27 mouse cellular contexts compared by ENCODE assay signal in genomic region chr2:26601595-26601994, GRCm38 (mm10). TPM values are rescaled to one million over a fixed set of nuclear protein-coding genes. Genes with fewer than 3 reads are reported as not detected.
A peak's percentile ranks its signal among the peaks of the same experiment; 100 is the strongest.
DNase-seq lines count a peak whose midpoint lies in the region; ATAC-seq and TF ChIP-seq lines count a peak whose summit lies in the region.
"Had no signal": no experiment of that assay in that cellular context is flagged by ENCODE, and none has a peak within 500 bp of the region (broad histone marks: within the 10 kb centered on the region; RNA-seq: fewer than 3 reads in every experiment).

No protein-coding gene starts in this region.

- no peaks in the 10 kb centered on the region for H3K9me3 ChIP-seq in liver, embryonic 11.5 days (ENCODE audit: control insufficient read depth, low read length)
- no peaks in the 10 kb centered on the region for H3K9me3 ChIP-seq in liver, embryonic 15.5 days (replicated peaks)
- H3K9me3 ChIP-seq in hindbrain, embryonic 10.5 days: no peaks in the 10 kb centered on the region
- no peaks in the 10 kb centered on the region for H3K9me3 ChIP-seq in neural tube, embryonic 15.5 days (replicated peaks)
- H3K9me3 ChIP-seq: embryonic facial prominence, embryonic 12.5 days; G1E; heart, embryonic 13.5 days; hindbrain, embryonic 12.5 days had no signal

- H3K4me2 ChIP-seq in liver, embryonic 11.5 days: no peak overlapping the region
- peak overlapping the region; percentile 74 for H3K4me2 ChIP-seq in liver, embryonic 15.5 days
- H3K4me2 ChIP-seq in neural tube, embryonic 15.5 days: no peak overlapping the region
- H3K4me2 ChIP-seq: embryonic facial prominence, embryonic 12.5 days; heart, embryonic 13.5 days; hindbrain, embryonic 12.5 days had no signal

- H3K27me3 ChIP-seq in liver, embryonic 11.5 days (replicated peaks; ENCODE audit: control insufficient read depth, insufficient read depth, low read length): no peaks in the 10 kb centered on the region
- peaks cover 29% of the 10 kb centered on the region for H3K27me3 ChIP-seq in liver, embryonic 15.5 days
- peaks cover 51% of the 10 kb centered on the region for H3K27me3 ChIP-seq in hindbrain, embryonic 10.5 days (ENCODE audit: insufficient read depth, poor library complexity, severe bottlenecking)
- peaks cover 39% of the 10 kb centered on the region for H3K27me3 ChIP-seq in neural tube, embryonic 15.5 days (replicated peaks)
- H3K27me3 ChIP-seq: heart, embryonic 13.5 days had no signal

- WGBS in liver, embryonic 11.5 days: 85% methylated on average over 1 of the region's 1 CpGs
- 41% methylated on average over 1 of the region's 1 CpGs for WGBS in bone marrow, adult 2 months
- WGBS in liver, embryonic 15.5 days (ENCODE audit: insufficient replicate concordance): 64% methylated on average over 1 of the region's 1 CpGs
- WGBS in hindbrain, embryonic 10.5 days: 79% methylated on average over 1 of the region's 1 CpGs
- WGBS in neural tube, embryonic 15.5 days: 96% methylated on average over 1 of the region's 1 CpGs

- no peak overlapping the region for H3K4me3 ChIP-seq in liver, embryonic 11.5 days (ENCODE audit: low read depth, low read length)
- peak overlapping the region; percentile 31 for H3K4me3 ChIP-seq in bone marrow, adult 2 months (replicated peaks; ENCODE audit: control insufficient read depth, low read depth, low read length)
- 0 out of 2 replicates have a peak overlapping the region, but pooled peaks have one; percentile 58 for H3K4me3 ChIP-seq in liver, embryonic 15.5 days (replicated peaks)
- H3K4me3 ChIP-seq in hindbrain, embryonic 10.5 days: no peak overlapping the region
- H3K4me3 ChIP-seq in neural tube, embryonic 15.5 days (replicated peaks): no peak overlapping the region
- H3K4me3 ChIP-seq: embryonic facial prominence, embryonic 12.5 days; heart, embryonic 13.5 days; hindbrain, embryonic 12.5 days had no signal

- no peak for TF ChIP-seq POLR2A in bone marrow, adult 2 months (IDR thresholded peaks at IDR 0.05; ENCODE audit: borderline replicate concordance, control insufficient read depth, low read depth, low read length)

- H3K9ac ChIP-seq in liver, embryonic 11.5 days (ENCODE audit: low read depth, low read length): no peak overlapping the region
- H3K9ac ChIP-seq in liver, embryonic 15.5 days: no peak overlapping the region
- H3K9ac ChIP-seq in neural tube, embryonic 15.5 days (replicated peaks): no peak overlapping the region
- H3K9ac ChIP-seq: embryonic facial prominence, embryonic 12.5 days; heart, embryonic 13.5 days; hindbrain, embryonic 12.5 days had no signal

- DNase-seq in liver, embryonic 11.5 days (ENCODE audit: low spot score): no peak
- DNase-seq in liver: no peak
- DNase-seq in B cell, adult 2 months: no peak
- no peak for DNase-seq in hindbrain, embryonic 10.5 days (ENCODE audit: low spot score)
- DNase-seq: adrenal gland, adult 8-10 months; adrenal gland, postnatal 36 days; cerebellum, adult 11-12 months; cerebellum, adult 9-10 months; cerebellum, postnatal 25 days; gastrocnemius, postnatal 36 days; heart, adult 11 months; heart, postnatal 36 days had no signal

- H3K36me3 ChIP-seq in liver, embryonic 11.5 days (ENCODE audit: control insufficient read depth, insufficient read depth, low read length): no peaks in the 10 kb centered on the region
- H3K36me3 ChIP-seq in liver, embryonic 15.5 days (replicated peaks): no peaks in the 10 kb centered on the region
- no peaks in the 10 kb centered on the region for H3K36me3 ChIP-seq in hindbrain, embryonic 10.5 days
- no peaks in the 10 kb centered on the region for H3K36me3 ChIP-seq in neural tube, embryonic 15.5 days
- H3K36me3 ChIP-seq: embryonic facial prominence, embryonic 12.5 days; heart, embryonic 13.5 days; hindbrain, embryonic 12.5 days had no signal

- H3K4me1 ChIP-seq in liver, embryonic 11.5 days (replicated peaks; ENCODE audit: control insufficient read depth, insufficient read depth, low read length): peaks cover 21% of the 10 kb centered on the region
- peaks cover 8% of the 10 kb centered on the region for H3K4me1 ChIP-seq in bone marrow, adult 2 months (ENCODE audit: control insufficient read depth, insufficient read depth, low read length)
- peaks cover 58% of the 10 kb centered on the region for H3K4me1 ChIP-seq in liver, embryonic 15.5 days (replicated peaks)
- peaks cover 22% of the 10 kb centered on the region for H3K4me1 ChIP-seq in hindbrain, embryonic 10.5 days (replicated peaks)
- H3K4me1 ChIP-seq in neural tube, embryonic 15.5 days: peaks cover 17% of the 10 kb centered on the region

- ATAC-seq in liver, embryonic 11.5 days (replicated peaks; ENCODE audit: low FRiP score): no peak
- ATAC-seq in liver, embryonic 15.5 days (ENCODE audit: insufficient read depth): no peak
- ATAC-seq in neural tube, embryonic 15.5 days (ENCODE audit: low FRiP score): no peak
- ATAC-seq: CD4-positive, CD25-positive, alpha-beta regulatory T cell, adult 4 months; forebrain, embryonic 16.5 days; hindbrain, embryonic 16.5 days; inflammation-experienced regulatory T-cells, adult 6 months had no signal

- no peak for TF ChIP-seq CTCF in bone marrow, adult 2 months (IDR thresholded peaks at IDR 0.05; ENCODE audit: control insufficient read depth, insufficient read depth, low read length)

- 0 out of 2 replicates have a peak overlapping the region, but pooled peaks have one; percentile 10 for H3K27ac ChIP-seq in liver, embryonic 11.5 days (ENCODE audit: low read depth, low read length)
- peak overlapping the region; percentile 31; the same call in 1 of the 2 replicates for H3K27ac ChIP-seq in bone marrow, adult 2 months (ENCODE audit: control insufficient read depth, insufficient read depth, low read depth, low read length, poor library complexity)
- H3K27ac ChIP-seq in liver, embryonic 15.5 days (replicated peaks): peak overlapping the region; percentile 29; the same call in 1 of the 2 replicates
- no peak overlapping the region for H3K27ac ChIP-seq in hindbrain, embryonic 10.5 days
- H3K27ac ChIP-seq in neural tube, embryonic 15.5 days (replicated peaks): no peak overlapping the region
- H3K27ac ChIP-seq: embryonic facial prominence, embryonic 12.5 days; heart, embryonic 13.5 days; hindbrain, embryonic 12.5 days had no signal

RNA-seq across cellular contexts. Expression of gene Agpat2, which starts 2.6 kb away (rescaled TPM):
- polyA plus RNA-seq in liver, embryonic 11.5 days (2014; fragmentation: Nextera tagmentation; extraction: Ambion mirVana): 36.1 and 40.1 TPM in 2 replicates
- 10.6 and 32.5 TPM in 2 replicates for polyA plus RNA-seq in bone marrow, adult 2 months (2011; ENCODE audit: insufficient read depth, insufficient read length, low replicate concordance, missing spikeins)
- 55.6 and 63.7 TPM in 2 replicates for polyA plus RNA-seq in liver, embryonic 15.5 days (2015; fragmentation: Nextera tagmentation; extraction: Ambion mirVana)
- 12.3 and 13.5 TPM in 2 replicates for polyA plus RNA-seq in hindbrain, embryonic 10.5 days (2016; fragmentation: Nextera tagmentation; extraction: Ambion mirVana)
- 5.5 and 13.6 TPM in 2 replicates for polyA plus RNA-seq in neural tube, embryonic 15.5 days (2015; fragmentation: Nextera tagmentation; extraction: Ambion mirVana)

RNA-seq across cellular contexts. Expression of gene Gm20532, which starts 15.2 kb away (rescaled TPM):
- polyA plus RNA-seq in liver, embryonic 11.5 days (2014; fragmentation: Nextera tagmentation; extraction: Ambion mirVana): not detected in 2 replicates
- not detected in 2 replicates for polyA plus RNA-seq in bone marrow, adult 2 months (2011; ENCODE audit: insufficient read depth, insufficient read length, low replicate concordance, missing spikeins)
- polyA plus RNA-seq in liver, embryonic 15.5 days (2015; fragmentation: Nextera tagmentation; extraction: Ambion mirVana): not detected in 2 replicates
- polyA plus RNA-seq in hindbrain, embryonic 10.5 days (2016; fragmentation: Nextera tagmentation; extraction: Ambion mirVana): not detected in 2 replicates
- not detected in 2 replicates for polyA plus RNA-seq in neural tube, embryonic 15.5 days (2015; fragmentation: Nextera tagmentation; extraction: Ambion mirVana)
- polyA plus RNA-seq: brain, embryonic 14.5 days; CD4-positive, CD25-positive, alpha-beta regulatory T cell, adult 4 months; cortical plate, adult 2 months; embryonic facial prominence, embryonic 12.5 days; forebrain, embryonic 11.5 days; forebrain, embryonic 16.5 days; G1E; heart, embryonic 13.5 days; heart, postnatal 0 days; hindbrain, embryonic 12.5 days; hindbrain, embryonic 16.5 days; inflammation-experienced regulatory T-cells, adult 6 months had no signal

RNA-seq across cellular contexts. Expression of gene Egfl7, which starts 21.8 kb away (rescaled TPM):
- 161 and 181 TPM in 2 replicates for polyA plus RNA-seq in liver, embryonic 11.5 days (2014; fragmentation: Nextera tagmentation; extraction: Ambion mirVana)
- polyA plus RNA-seq in bone marrow, adult 2 months (2011; ENCODE audit: insufficient read depth, insufficient read length, low replicate concordance, missing spikeins): 91.0 and 128 TPM in 2 replicates
- 55.1 and 64.6 TPM in 2 replicates for polyA plus RNA-seq in liver, embryonic 15.5 days (2015; fragmentation: Nextera tagmentation; extraction: Ambion mirVana)
- polyA plus RNA-seq in hindbrain, embryonic 10.5 days (2016; fragmentation: Nextera tagmentation; extraction: Ambion mirVana): 78.3 and 101 TPM in 2 replicates
- polyA plus RNA-seq in neural tube, embryonic 15.5 days (2015; fragmentation: Nextera tagmentation; extraction: Ambion mirVana): 76.5 and 94.1 TPM in 2 replicates
- polyA plus RNA-seq: CD4-positive, CD25-positive, alpha-beta regulatory T cell, adult 4 months had no signal

RNA-seq across cellular contexts. Expression of gene Fam69b, which starts 26.7 kb away (rescaled TPM):
- 10.5 and 11.1 TPM in 2 replicates for polyA plus RNA-seq in liver, embryonic 11.5 days (2014; fragmentation: Nextera tagmentation; extraction: Ambion mirVana)
- 0.99 and 4.2 TPM in 2 replicates for polyA plus RNA-seq in bone marrow, adult 2 months (2011; ENCODE audit: insufficient read depth, insufficient read length, low replicate concordance, missing spikeins)
- polyA plus RNA-seq in liver, embryonic 15.5 days (2015; fragmentation: Nextera tagmentation; extraction: Ambion mirVana): 1.2 and 1.7 TPM in 2 replicates
- polyA plus RNA-seq in hindbrain, embryonic 10.5 days (2016; fragmentation: Nextera tagmentation; extraction: Ambion mirVana): 32.8 and 48.5 TPM in 2 replicates
- 121 and 145 TPM in 2 replicates for polyA plus RNA-seq in neural tube, embryonic 15.5 days (2015; fragmentation: Nextera tagmentation; extraction: Ambion mirVana)
- polyA plus RNA-seq: G1E had no signal

Comparison
In these comparisons a context has a peak if more than half of its experiments do, and no peak if none do; other contexts are left out.
1. H3K4me3 ChIP-seq: peak in bone marrow, adult 2 months (single experiment) and liver, embryonic 15.5 days (single experiment); none in liver, embryonic 11.5 days (single experiment), hindbrain, embryonic 10.5 days (single experiment) and neural tube, embryonic 15.5 days (single experiment).
2. H3K27ac ChIP-seq: peak in liver, embryonic 11.5 days (single experiment), bone marrow, adult 2 months (single experiment) and liver, embryonic 15.5 days (single experiment); none in hindbrain, embryonic 10.5 days (single experiment) and neural tube, embryonic 15.5 days (single experiment).